Comparison of ENCODE assay signal across 12 mouse cellular contexts in the genomic region with DNA sequence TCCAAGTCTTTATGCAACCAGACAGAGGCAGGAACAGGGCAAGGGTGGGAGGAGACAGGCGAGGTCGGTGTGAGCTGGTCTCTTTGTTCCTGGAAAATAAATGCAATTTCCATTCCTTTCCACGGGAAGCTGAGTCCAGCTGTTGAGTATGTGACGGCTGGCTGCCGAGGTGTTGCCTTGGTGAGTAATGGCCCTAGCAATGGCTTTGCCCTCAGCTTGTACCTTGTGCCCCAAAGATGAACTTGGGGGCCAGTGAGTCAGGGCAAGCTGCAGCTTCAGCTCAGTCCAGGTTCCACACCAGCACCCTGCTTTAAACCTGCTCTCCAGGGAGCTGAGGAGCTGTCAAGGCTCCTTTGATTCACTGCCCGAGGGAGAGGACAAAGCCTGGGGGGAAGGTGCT.
"Had no signal": no experiment of that assay in that cellular context is flagged by ENCODE, and none has a peak within 500 bp of the region (broad histone marks: within the 10 kb centered on the region; RNA-seq: fewer than 3 reads in every experiment).

No protein-coding gene starts in this region.

- H3K36me3 ChIP-seq: liver, embryonic 15.5 days; midbrain, embryonic 15.5 days had no signal

- H3K4me3 ChIP-seq: liver, embryonic 15.5 days; midbrain, embryonic 15.5 days had no signal

- H3K4me1 ChIP-seq: liver, embryonic 15.5 days had no signal

- ATAC-seq: lung, postnatal 0 days; midbrain, embryonic 15.5 days had no signal

- H3K4me2 ChIP-seq: liver, embryonic 11.5 days; liver, embryonic 15.5 days; midbrain, embryonic 11.5 days; midbrain, embryonic 15.5 days had no signal

- DNase-seq: kidney, adult 8-10 months; kidney, postnatal 25 days; layer of hippocampus, adult 9-11 months; lung, adult 2 months; lung, postnatal 4 days; thymus, adult 18-20 months; thymus, postnatal 14 days had no signal

- H3K9ac ChIP-seq: liver, embryonic 15.5 days; midbrain, embryonic 15.5 days had no signal

- H3K27ac ChIP-seq: liver, embryonic 15.5 days; midbrain, embryonic 15.5 days had no signal

- H3K27me3 ChIP-seq: midbrain, embryonic 15.5 days had no signal

- H3K9me3 ChIP-seq: liver, embryonic 15.5 days; midbrain, embryonic 15.5 days had no signal
